Mouse (Mus musculus): ENCODE measurements around the gene Pde4b. TPM values are rescaled to one million over a fixed set of nuclear protein-coding genes. Genes with fewer than 3 reads are reported as not detected.
"Not testable (repeated sequence)": the region's sequence is repeated elsewhere in the genome, so short reads cannot be mapped to it uniquely, and the experiment has no call there.

Gene Pde4b
- total RNA-seq, 1 experiment from 2014 or later: 236 TPM

DNA sequence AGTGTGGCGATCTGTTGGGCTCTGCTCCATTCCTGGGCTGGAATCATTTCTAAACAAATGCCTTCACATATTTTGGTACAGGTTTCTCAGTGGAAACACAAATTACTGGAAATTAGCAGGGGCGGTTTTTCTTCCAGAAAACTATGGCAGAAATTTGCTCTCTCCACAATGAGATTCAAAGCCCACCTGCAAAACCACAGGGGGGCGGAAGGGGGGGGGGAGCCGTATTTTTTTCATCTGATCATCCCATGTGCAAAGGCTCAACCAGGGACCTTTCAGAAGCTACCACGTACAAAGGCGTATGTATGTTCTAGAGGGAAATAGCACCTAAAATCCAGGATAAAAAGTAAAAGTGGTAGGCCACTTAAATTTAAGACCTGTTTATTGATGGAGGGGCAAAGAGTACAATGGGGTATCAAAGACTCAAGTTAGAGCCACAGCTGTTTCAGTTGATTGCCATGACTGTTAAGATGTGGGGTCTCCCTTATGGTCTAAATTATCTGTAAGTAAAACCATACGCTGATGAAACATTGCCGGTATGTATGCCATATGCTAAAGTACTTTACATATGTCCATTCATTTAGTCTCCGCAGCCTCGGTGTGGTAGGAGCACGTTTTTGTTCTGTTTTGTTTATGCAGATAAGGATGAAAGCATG, 404.3 kb downstream of the Pde4b start:
- ATAC-seq (replicated peaks; ENCODE audit: insufficient number of reproducible peaks, low FRiP score, low TSS enrichment, poor library complexity, severe bottlenecking): no peak

DNA sequence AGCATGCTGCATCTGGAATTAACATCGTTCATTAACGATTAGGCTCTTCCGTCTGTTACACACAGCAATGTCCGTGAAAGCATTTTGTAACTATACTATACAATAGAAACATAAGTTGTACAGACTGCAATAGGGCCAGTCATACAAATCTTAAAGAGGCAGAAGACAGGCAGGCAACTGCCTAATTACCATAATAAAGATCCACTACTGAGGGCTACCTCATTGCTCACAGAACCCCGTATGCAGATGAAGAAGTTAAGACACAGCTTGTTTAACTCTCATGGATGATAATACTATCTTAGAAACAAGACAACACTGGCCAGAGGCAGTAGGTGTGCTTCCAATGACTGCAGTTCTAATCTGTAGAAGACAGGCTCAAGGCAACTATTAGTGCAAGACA, 405.6 kb downstream of the Pde4b start:
- ATAC-seq (replicated peaks; ENCODE audit: insufficient number of reproducible peaks, low FRiP score, low TSS enrichment, poor library complexity, severe bottlenecking): no peak

DNA sequence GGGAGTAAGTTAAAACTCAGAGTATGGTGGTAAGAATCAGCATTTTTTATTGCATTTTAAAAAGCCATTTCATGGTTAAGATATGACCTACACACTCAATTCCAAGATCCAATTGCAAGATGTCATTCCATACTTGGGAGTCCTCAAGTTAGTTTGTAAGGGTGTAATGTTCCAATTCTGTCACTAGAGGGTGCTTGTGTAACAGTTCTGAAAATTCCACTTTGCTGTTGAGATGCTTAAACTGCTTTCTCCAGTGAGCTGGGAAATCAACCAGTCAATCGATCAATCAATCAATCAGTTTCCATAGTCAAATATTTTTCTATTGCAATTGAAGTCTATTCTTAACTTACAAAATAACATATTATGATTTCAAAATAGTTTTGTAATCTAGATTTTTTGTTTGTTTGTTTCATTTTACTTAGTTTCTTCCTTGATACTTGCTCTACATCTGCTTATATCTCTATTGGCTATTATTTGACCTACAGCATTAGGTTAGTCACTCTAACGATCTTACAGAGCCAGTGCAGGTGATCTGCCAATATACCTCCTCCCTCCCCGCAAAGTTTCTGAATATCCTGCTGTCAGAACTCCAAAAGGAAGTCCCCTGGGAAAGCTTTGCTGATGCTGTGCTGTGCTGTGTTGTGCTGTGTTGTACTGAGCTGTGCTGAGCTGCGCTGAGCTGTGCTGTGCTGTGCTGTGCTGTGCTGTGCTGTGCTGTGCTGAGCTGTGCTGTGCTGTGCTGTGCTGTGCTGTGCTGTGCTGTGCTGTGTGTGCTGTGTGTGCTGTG, 406.2 kb downstream of the Pde4b start:
- peak; percentile 64; the same call in 1 of the 2 replicates for ATAC-seq (replicated peaks; ENCODE audit: insufficient number of reproducible peaks, low FRiP score, low TSS enrichment, poor library complexity, severe bottlenecking)

DNA sequence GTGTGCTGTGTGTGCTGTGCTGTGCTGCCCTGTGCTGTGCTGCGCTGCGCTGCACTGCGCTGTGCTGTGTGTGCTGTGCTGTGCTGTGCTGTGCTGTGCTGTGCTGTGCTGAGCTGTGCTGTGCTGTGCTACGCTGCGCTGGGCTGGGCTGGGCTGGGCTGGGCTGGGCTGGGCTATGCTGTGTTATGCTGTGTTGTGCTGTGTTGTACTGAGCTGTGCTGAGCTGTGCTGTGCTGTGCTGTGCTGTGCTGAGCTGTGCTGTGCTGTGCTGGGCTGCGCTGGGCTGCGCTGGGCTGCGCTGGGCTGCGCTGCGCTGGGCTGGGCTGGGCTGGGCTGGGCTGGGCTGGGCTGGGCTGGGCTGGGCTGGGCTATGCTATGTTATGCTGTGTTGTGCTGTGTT, 406.9 kb downstream of the Pde4b start:
- not testable (repeated sequence) for ATAC-seq (replicated peaks; ENCODE audit: insufficient number of reproducible peaks, low FRiP score, low TSS enrichment, poor library complexity, severe bottlenecking)

DNA sequence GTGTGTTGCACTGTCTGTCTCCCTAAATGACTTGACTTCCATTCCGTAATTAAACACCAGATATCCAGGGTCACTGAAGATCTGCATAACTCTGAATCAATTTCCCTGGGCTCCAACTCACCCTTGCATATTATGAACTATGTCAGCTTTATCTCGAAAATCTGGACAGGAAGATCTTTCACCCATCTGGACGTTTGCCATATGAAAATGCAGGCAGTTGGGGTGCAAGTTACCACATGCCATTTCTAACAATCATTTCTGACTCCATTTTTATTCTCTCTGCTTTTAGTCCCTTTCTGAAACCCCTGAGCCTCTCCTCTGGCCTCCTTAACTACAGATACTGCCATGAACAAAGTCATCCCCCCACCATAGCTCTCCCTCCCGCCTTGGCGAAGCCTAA, 407.7 kb downstream of the Pde4b start:
- ATAC-seq (replicated peaks; ENCODE audit: insufficient number of reproducible peaks, low FRiP score, low TSS enrichment, poor library complexity, severe bottlenecking): no peak

DNA sequence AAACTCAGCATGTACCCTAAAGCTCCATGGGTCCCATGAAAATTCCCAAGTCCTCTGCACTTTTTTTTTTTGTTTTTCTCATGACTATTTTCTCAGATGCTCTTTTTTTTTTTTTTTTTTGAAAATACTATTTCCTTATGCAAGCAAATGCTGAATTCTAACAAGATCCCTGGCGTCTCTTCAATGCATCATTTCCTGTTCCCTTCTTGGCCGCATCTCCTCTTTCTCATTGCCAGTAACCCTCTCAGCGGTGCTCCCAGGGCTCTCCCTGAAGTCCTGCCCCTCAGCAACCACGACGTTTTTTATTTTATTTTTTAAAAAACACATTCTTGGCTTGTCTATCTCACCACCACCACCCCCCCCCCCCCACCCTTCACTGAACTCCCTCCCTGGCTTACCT, 408.1 kb downstream of the Pde4b start:
- ATAC-seq (replicated peaks; ENCODE audit: insufficient number of reproducible peaks, low FRiP score, low TSS enrichment, poor library complexity, severe bottlenecking): no peak

DNA sequence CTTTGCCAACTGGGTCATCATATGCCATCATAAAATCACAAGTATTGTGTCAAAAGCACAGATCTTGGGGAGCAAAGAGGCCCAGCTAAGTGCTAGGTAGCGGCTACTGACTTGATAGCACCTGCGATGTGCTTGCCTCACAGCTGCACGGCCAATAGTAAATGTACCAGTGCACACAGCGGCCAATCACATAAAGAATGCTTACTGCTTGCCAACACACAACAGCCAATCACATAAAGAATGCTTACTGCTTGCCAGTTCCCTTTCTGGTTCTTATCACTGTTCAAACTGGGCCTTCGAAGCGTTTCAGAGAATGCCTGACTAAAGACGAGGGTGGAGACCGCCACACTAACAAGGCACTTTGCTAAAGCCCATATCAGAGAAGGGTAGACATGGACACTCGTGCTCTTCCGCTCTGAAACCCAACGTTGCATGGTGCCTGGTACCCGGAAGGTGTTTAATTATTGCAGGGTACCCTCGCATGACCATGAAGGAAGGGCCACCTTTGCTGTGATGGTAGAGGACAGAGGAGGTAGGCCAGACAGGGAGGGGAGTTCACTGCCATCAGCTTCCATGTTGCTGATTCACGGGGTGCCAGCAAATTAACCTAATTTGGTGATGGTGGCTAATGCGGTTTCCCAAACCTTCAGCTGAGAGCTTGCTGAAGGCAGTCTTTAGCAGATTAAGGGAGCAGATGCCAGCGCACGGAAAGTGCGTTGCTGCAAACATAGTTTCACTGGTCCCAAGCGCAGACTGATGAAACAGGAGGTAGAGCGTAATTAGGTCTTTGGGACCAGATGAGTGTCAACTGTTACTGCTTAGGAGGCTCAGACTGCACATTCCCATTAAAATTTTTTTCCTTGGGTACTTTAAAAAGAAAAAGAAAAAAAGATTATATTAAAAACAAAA, 409.2 kb downstream of the Pde4b start:
- no peak for ATAC-seq (replicated peaks; ENCODE audit: insufficient number of reproducible peaks, low FRiP score, low TSS enrichment, poor library complexity, severe bottlenecking)

DNA sequence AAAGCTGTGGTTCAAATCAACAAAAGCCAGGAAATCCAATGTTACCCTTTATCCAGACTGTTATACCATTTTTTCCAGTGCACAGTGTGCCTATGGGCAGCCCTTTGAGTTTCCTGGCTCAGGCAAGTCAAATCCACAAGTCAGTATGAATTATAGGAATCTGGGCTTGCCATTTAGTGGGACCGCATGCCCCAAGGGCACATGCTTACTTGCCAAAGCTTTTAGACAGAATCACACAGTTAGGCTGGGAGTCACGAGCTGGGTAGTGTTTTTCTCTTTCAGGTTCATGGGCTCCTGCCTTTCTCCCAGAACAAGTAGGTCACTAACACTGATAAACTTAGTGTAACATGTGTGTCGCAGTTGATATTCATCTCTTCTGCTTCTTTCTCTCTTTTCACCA, 409.9 kb downstream of the Pde4b start:
- ATAC-seq (replicated peaks; ENCODE audit: insufficient number of reproducible peaks, low FRiP score, low TSS enrichment, poor library complexity, severe bottlenecking): no peak

DNA sequence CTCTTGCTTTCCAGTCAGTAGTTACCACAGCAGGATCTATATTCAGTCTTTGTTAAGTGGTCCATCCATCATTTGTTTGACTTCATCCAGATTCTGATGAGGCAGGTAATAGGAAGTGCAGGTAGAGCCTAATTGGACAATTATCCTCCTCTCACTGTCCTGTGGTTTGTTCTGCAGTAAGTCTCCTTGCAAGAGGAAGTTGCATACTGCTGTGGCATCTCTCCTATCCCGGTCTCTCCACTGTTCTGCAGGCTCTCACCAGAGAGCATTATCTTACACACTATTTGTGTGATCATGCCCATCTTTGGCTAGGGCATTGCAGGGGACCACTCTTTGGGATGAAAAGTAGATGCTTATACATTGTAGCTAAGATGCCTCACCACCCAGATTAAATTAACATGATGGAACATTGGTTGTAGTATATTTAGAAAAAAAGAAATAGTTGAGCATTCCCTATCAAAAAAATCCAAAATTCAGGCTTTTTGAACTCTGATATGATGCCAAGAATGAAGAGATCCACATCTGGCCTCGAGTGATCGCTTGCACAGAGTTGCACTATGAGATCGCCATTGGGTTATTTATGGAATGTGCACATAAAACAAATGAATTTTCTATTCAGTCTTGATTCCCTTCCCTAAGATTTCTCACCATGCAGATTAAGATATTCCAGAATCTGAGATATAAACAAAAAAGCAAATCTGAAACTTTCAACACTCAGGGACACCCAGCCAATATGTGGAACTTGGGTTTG, 411.0 kb downstream of the Pde4b start:
- ATAC-seq (replicated peaks; ENCODE audit: insufficient number of reproducible peaks, low FRiP score, low TSS enrichment, poor library complexity, severe bottlenecking): no peak

DNA sequence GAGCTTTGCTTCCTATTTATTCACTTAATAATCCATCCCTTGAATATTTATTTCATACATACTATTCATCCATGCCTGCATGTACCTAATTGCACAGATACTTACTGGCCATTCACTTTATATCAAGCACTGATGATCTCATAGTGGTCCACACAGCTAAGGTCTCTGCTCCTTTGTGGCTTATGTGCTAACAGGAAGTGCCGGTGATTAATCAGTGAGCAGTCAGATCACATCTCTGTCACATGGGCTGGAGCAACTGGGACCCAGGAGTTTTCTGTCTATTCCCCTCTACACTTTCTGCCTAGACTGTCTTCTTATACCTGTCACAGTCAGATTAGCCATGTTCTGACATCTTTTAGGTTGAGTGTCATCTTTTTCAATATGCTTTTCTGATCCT, 411.6 kb downstream of the Pde4b start:
- ATAC-seq (replicated peaks; ENCODE audit: insufficient number of reproducible peaks, low FRiP score, low TSS enrichment, poor library complexity, severe bottlenecking): peak; percentile 61; the same call in 1 of the 2 replicates

DNA sequence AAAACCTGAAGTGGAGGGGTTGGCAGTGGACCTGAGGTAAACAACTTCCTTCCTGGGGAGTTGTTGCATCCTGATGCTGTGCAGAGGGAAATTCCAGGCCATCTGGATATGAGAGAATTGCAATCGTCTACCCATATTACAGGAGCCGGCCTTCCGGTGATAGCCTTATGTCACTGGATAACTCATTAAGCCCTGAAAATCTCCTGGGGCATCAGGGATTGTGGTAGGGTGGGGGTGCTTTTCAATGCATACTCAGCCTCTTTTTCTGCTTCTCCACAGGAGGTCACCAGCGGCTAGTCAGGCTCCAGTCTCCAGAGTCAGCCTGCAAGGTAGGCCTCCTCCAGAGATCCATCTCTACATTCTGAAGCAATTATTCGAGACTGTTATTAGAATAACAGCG, 418.4 kb downstream of the Pde4b start:
- no peak for ATAC-seq (replicated peaks; ENCODE audit: insufficient number of reproducible peaks, low FRiP score, low TSS enrichment, poor library complexity, severe bottlenecking)

DNA sequence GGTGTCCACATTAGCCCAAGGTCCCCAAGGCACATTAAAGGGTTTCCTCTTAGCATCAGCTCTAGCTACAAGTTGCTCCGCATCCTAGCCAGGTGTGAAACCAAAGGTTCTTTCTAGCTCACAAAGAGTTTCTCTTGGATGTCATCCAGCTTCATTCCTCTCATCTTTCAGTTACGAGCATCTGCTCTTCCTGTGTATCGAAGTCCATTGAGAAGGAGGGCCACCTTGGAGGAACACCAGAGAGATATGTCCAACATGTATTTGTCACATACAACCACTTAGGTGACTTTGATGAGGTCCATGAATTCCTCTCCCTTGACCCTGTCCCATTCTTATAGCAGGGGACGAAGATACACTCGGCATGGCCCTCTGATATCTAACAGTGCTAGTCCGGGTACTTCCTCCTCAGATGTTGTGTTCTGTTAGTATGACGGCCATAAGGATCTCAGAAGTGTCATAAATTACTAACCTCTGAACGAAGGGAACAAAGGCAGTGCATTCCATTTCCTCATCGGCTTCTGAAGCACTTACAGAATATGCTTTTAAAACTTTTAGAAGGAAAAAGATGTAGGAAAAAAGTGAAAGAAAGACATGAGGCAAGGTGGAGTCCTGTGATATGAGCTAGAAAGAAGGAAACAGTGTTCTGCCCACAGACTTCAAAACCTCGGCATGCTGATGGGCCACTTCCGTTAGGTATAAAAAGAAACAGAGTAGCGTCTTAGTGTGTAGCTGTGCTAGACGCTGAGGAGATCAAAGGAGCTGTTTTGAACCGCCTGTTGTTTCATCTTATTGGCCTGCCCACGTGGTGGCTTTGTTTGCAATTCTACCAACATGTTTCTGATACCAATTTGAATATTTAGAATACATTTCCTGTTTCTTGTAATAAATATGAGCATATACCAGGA, 419.3 kb downstream of the Pde4b start:
- peak; percentile 68 for ATAC-seq (replicated peaks; ENCODE audit: insufficient number of reproducible peaks, low FRiP score, low TSS enrichment, poor library complexity, severe bottlenecking)

DNA sequence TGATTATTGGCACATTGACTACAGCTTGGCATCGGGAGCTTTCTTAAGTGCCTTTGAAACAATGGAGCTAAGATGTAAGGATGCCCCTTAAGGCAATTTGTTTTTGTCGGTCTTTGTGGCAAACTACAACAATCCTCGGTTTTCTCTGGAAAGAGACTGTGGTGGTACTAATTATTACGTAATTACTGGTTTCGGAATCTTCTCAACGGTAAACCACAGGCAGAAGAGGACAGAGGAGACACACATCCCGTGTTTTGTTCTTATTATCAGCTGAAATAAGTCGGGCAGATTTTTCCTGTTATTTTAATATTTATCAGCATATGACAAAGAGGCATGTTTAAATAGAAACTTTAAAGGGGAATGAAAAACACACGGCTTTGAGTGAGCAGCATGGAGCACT, 420.0 kb downstream of the Pde4b start:
- no peak for ATAC-seq (replicated peaks; ENCODE audit: insufficient number of reproducible peaks, low FRiP score, low TSS enrichment, poor library complexity, severe bottlenecking)

DNA sequence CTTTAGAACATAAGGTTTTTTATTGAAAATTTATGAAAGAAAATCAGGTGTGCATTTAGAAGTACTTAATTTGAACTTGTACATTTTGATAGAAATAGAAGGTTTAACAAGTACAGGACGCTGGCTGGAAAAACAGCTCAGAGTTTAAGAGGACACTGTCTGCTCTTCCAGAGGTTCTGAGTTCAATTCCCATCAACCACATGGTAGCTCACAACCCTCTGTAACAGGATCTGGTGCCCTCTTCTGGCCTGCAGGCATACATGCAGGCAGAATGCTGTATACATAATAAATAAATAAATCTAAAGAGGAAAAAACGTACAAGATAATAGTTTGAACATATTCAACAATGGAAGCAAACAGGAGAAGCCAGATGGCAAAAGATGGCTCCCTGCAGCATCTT, 420.4 kb downstream of the Pde4b start:
- no peak for ATAC-seq (replicated peaks; ENCODE audit: insufficient number of reproducible peaks, low FRiP score, low TSS enrichment, poor library complexity, severe bottlenecking)

DNA sequence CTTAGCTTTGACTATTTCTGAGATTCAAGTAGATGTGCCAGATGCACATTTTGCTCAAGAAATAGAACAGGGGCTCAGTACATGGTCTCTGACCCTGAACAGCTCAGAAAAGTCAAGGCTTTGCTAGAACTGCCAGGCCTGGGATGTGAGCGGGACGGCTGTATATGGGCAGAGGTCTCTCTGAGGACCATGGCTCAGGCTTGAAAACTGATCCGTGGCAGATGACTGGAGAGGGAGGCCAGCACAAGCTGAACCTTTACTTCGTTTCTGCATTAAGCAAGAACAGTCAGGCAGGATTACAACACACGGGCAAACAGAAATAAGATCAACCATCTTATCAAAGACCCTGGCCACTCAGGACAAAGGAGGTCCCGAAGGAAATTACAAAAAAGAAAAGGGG, 422.7 kb downstream of the Pde4b start:
- ATAC-seq (replicated peaks; ENCODE audit: insufficient number of reproducible peaks, low FRiP score, low TSS enrichment, poor library complexity, severe bottlenecking): no peak

DNA sequence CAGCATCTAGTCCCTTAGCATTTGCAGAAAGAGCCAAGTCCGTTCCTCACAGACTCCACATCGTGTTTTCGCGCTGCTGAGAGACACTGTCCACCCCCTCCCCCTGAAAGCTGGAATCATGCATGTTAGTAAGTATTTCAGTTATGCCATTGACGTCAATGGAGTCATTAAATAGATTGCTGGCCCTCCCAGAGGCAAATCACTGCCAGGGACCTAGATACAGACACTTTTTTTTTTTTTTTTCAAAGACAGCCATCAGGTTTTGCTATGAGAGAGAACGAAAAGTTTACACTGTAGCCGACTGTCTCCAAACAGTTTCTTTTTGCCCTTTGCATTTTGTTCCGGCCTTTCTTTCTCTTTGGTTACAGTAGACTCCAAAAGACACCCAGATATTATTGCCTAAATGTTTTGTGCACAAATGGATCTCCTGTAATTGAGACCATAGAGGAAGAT, 423.6 kb downstream of the Pde4b start:
- ATAC-seq (replicated peaks; ENCODE audit: insufficient number of reproducible peaks, low FRiP score, low TSS enrichment, poor library complexity, severe bottlenecking): 0 out of 2 replicates have a peak, but pooled peaks have one; percentile 24

DNA sequence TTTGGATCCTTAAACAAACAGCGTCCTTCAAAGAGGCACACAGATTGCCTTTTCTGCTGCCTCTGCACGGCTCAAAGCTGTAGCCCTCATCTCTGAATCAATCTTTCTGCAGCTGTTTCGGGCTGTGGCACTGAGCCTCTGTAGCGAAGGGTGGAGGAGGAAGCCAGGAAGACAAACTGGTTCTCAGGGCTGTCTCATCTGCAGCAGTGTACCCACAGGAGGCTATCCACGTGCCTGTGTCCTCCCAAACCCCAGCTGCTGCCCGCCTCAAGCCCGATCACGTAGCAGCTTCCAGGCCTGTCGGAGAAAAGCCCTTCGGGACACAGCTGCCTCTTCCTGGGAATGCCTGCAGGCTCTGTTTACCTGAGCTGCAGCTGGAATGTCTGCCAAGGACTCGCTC, 424.2 kb downstream of the Pde4b start:
- ATAC-seq (replicated peaks; ENCODE audit: insufficient number of reproducible peaks, low FRiP score, low TSS enrichment, poor library complexity, severe bottlenecking): no peak

DNA sequence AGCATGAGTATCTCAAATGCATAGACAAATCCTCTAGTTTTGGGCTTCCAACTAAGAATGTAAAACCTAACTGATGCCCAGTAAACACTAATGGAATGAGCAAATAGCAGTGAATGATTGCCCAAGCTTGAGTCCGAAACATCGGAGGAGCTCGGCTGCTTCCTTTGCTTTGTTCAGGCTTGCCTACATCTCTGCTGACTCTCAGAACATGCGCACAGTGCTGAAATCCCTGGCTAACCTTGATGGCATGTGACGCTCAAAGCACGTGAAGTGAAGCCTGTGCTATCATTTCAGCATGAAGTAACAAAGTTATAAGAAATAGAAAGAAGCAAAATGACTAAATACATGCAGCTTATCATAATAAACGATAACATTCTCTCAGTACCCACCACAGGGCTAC, 425.6 kb downstream of the Pde4b start:
- no peak for ATAC-seq (replicated peaks; ENCODE audit: insufficient number of reproducible peaks, low FRiP score, low TSS enrichment, poor library complexity, severe bottlenecking)

All from monocyte, adult 5-6 weeks (primary cell).